Mouse (Mus musculus) gastrocnemius, postnatal 36 days (tissue): Measurements from ENCODE around the gene H2afv. TPM values are rescaled to one million over a fixed set of nuclear protein-coding genes. Genes with fewer than 3 reads are reported as not detected.

Experiments used
- DNase-seq, 2 experiments: peaks; one replicate each; pipeline ENCODE4 v3.0.0; 2022
- intact Hi-C: fragments of 180-260 bp; cut with DNase I; formaldehyde crosslinking; loops from one replicate; pipeline ENCODE4 v1.15.1; 2025
- microRNA-seq, 2 experiments: library from miRNA; unstranded; fragments of <30 nt; microRNA quantifications; one replicate each; pipeline ENCODE4 v1.2.0; 2021
- total RNA-seq, 2 experiments: library from RNA; stranded (reverse); gene quantifications; 2 replicates each; pipeline ENCODE4 v1.2.3; 2021

The H2afv gene
- total RNA-seq, 2 experiments from 2014 or later = 36.4 to 49.2 TPM

DNA sequence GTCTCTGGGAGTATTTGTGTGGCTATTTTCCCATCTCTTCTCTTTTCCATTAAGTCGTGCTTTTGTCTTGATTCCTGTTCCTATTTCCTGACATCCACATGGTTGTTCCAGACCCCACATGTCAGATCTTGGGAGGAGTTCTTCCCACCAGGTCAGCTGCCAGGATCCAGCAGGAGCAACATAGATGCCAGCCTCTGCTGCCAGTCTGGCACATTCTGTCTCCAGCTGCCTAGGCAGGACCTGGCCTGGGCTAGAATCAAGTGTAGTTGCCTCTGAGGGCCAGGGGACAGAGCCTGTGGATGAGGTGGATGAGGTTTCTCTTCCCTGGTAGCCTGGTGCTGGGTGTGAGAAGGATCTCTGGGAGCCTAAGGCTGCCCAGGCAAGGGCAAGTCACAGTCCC is 50.4 kb downstream of the H2afv start:
- no peak for DNase-seq
- intact Hi-C loops = no loop called here

DNA sequence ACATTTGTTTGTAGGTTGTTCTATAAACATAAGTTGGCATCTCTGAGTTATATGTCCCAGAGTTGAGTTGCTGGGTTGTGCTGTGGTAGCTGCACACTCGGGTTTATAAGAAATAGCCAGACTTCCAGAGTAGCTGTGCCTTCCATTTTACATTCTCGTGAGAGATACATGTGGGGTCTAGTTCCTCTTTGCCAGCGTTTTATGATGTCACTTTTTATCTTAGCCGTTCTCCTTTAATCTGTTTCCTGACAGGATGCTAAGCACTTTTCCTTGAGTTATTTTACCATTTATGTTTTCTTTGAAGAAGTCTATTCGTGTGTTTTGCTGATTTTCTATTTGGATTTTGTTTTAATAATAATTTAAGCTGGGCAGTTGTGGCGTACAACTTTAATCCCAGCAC is 51.4 kb downstream of the H2afv start:
- DNase-seq = no peak
- intact Hi-C loops = no loop called here

DNA sequence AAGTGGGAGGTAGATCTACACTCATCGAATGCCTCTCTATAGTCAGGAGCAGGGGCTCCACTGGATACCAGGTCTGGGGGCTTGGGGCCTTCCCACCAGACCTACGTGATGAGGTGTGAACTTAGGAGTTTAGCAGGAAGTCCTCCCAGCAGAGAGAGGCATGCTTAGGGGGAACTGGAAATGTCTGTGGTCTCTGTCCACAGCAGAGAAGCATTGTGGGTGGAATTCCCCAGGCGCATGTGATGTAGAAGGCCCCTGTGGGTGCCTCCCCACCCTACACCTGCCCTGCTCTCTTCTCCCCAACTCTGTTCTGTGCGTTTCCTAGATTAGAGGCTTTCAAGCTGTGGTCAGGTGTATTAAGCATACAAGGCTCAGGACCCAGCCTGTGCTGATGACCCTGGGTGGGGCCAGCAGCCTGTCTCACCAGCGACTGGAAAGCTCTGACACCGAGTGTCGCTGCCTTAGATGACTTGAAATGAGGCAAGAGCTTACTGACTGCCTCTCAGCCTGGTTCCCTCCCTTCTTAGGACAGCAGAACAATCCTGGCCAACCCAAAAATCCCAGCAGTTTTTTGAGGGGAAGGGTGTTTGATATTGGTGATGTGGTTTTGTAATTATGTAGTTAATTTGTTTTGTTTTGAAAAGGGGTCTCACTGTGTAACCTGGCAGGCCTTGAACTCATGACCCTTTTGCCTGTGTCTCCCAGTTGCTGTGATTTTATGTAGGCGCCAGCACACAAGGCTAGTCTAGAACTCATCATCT is 52.5 kb downstream of the H2afv start:
- intact Hi-C loops = no loop called here
- DNase-seq = no peak

DNA sequence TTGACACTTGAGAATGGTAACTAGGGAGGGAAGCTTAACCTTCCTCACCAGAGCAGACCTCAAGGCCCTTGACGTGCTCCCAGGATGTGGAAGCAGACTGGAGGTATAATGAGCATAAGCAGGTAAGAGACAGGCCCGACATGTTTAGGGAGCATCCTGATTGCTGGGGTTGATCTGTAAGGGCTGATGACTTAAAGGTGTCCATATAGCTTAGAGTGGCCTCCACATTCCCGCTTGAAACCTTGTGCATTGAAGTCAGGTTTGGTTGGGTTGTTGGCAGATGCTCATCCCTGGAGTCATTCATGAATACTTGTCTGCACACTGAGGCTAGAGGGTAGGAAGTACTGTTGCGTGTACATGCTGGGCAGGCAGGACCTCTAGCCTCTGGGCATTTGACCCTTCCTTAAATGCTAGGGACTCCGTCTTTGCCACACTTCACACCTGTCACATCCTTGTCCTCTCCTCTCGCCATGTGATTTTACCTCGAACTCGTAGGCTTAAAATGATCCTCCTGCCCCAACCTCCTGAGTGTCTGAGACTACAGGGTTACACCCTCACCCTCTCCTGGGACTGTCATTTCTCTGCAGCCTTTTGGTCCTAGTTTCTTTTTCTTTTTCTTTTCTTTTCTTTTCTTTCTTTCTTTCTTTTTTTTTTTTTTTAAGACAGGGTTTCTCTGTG is 53.7 kb downstream of the H2afv start:
- intact Hi-C loops = no loop called here
- DNase-seq = no peak

DNA sequence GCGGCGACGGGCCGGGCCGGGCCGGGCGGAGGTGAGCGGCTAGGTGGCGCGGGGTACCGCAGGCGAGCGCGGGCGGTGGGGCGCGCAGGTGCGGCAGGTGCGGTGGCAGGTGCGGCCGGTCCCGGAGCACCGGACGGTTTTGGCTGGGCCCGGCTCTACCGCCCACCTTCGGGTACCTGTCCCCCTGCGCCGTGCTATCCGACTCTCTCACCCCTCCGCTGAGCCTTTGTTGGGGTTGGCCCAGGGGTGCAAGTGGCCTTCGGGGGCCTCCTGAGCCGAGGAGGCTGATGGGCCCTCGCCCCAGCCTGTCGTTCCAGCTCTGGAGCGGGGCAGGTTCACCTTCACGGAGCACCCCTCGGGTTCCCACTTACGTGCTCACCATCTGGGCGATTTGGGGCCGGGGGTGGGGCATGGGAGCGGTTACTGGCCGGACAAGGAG is 54.7 kb downstream of the H2afv start:
- DNase-seq = no peak
- intact Hi-C loops = no loop called here

DNA sequence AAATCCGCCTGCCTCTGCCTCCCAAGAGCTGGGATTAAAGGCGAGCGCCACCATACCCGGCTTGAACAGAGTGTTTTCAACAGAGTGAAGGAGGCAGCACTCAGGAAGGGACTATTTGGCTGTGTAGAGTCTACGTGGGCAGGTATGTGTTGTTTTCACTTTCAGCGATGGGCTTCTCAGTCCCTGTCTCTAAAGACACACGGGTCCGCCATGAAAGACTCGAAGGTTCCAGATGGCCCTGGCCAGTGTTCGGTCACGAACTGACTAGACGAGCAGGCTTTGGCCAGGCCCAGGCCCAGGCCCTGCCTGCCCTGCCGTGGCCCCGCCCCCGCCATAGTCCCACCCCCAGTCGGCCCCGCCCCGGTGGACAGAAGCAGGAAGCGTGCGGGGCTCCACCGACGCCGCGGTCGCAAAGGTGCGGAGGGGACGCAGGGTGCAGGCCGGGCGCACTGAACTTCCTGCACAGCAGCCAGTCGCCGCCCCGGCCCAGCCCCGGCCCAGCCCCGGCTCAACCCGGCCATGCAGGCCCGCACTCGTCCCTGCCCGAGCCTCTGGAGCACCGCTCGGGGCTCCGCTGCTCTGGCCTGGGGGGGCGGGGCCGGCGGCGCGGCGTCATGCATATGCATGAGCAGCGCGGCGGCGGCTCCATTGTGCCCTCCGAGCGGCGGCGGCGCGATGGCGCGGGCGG is 55.4 kb downstream of the H2afv start, which contains the start of gene Zmiz2:
Gene Zmiz2, plus strand, starts transcription at position 349 of the 688 bp plus-strand sequence.
- peak; percentile 93 to 95 for DNase-seq
- intact Hi-C loops = no loop called here

DNA sequence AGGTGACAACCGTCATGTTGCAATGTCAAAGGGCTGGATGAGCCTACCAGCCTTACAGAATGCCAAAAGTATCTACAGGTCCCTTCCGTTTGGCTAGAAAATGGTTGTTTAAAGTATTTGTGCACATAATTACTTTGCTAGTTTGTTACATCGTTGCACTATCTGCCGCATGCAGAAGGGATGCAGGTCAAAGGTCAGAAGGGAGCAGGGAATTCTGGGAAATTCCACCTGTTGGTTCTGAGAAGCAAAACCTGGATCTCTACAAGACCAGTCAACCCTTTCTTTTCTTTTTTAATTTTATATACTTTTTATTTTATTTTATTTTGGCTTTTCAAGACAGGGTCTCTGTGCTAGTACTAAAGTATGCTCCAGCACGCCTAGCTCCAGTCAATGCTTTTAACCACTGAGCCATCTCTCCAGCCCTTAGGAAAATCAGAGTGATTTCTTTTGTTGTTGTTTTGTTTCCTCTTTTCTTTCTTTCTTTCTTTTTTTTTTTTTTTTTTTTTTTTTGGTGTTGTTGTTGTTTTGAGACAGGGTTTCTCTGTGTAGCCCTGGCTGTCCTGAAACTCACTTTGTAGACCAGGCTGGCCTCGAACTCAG is 56.0 kb downstream of the H2afv start:
- DNase-seq = no peak
- intact Hi-C loops = no loop called here

DNA sequence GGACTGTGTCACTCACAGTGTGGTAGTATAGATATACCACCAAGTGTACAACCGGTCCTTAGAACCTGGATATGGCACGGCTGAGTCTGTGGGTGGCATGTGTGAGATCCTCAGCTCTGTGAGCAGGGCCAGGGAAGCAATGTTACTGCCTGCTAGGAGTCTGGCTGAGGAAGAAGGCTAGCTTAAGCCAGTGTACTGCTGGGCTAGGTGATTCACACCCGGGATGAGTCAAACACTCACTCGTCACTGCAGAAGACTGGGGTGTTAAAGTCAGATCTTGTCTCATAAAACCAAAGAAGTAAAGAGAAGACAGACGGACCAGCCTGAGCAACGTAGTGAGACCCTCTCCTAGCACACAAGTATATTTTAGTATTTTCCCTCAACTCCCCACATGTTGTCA is 63.3 kb downstream of the H2afv start:
- intact Hi-C loops = no loop called here
- DNase-seq = no peak

Small RNA genes within 50 kb of the gene (microRNA-seq; reads per million reads assigned to microRNA genes)
- gene Gm22123 (0 to 0.72 reads per million in 2 experiments), gene Mir7651 (0 reads per million in 2 experiments)

Other genes starting within 250 kb of the H2afv start
- gene A730071L15Rik, start 244.4 kb downstream of the H2afv start, total RNA-seq = under 1 TPM; 0.15 to 0.20 TPM
- 10 to 100 TPM; 58.5 to 62.8 TPM for gene Nudcd3, start 244.0 kb downstream of the H2afv start, total RNA-seq
- gene Npc1l1, start 214.3 kb downstream of the H2afv start, total RNA-seq = under 1 TPM; 0.08 to 0.20 TPM
- gene Ddx56, start 176.7 kb downstream of the H2afv start, total RNA-seq = 10 to 100 TPM; 22.0 to 30.1 TPM
- gene Tmed4, start 169.6 kb downstream of the H2afv start, total RNA-seq = 10 to 100 TPM; 51.6 to 60.8 TPM
- 100 to 1,000 TPM; 628 to 695 TPM for gene Ogdh, start 152.8 kb downstream of the H2afv start, total RNA-seq
- gene Zmiz2, start 55.4 kb downstream of the H2afv start, total RNA-seq = 10 to 100 TPM; 41.1 to 53.3 TPM
- 100 to 1,000 TPM; 206 to 211 TPM for gene Ppia, start 29.0 kb downstream of the H2afv start, total RNA-seq
- gene Purb, start 31.5 kb upstream of the H2afv start, total RNA-seq = 10 to 100 TPM; 19.7 to 20.7 TPM
- gene Myo1g, start 76.5 kb upstream of the H2afv start, total RNA-seq = 1 to 10 TPM; 1.3 to 1.7 TPM
- gene Ccm2, start 102.4 kb upstream of the H2afv start, total RNA-seq = 10 to 100 TPM; 24.4 to 26.6 TPM
- under 1 TPM; 0.20 to 0.42 TPM for gene Nacad, start 161.6 kb upstream of the H2afv start, total RNA-seq
- 10 to 100 TPM; 66.8 to 71.7 TPM for gene Tbrg4, start 181.6 kb upstream of the H2afv start, total RNA-seq
- gene Wap, start 194.2 kb upstream of the H2afv start, total RNA-seq = not detected
- under 1 TPM in 1 of 2 experiments, not detected in 1; 0.81 TPM for gene Ramp3, start 214.1 kb upstream of the H2afv start, total RNA-seq